Mouse (Mus musculus) forebrain, embryonic 14.5 days (tissue): Measurements from ENCODE around the gene Poll. TPM values are rescaled to one million over a fixed set of nuclear protein-coding genes. Genes with fewer than 3 reads are reported as not detected.

Source experiments
- ATAC-seq: fragments of 200-750 bp; cut with Nextera tagmentation; 2 replicates; pipeline ENCODE4 v1.8.0; 2017; ENCODE audit warnings: mild to moderate bottlenecking, moderate library complexity
- DNase-seq: peaks from one replicate; pipeline ENCODE4 v3.0.0-alpha.2; 2015; ENCODE audit warnings: low spot score
- H3K27ac ChIP-seq: fragments of 300-500 bp; sonication (generic); 2 replicates; pipeline ENCODE4 v1.5.1; 2014; ENCODE audit warnings: low read depth, mild to moderate bottlenecking, control low read depth, low read length, moderate library complexity
- H3K27me3 ChIP-seq: fragments of 300-500 bp; sonication (generic); replicated peaks from 2 replicates; pipeline ENCODE4 v1.6.1; 2014; ENCODE audit warnings: low read length, control low read depth, mixed read lengths; ENCODE audit not compliant: control insufficient read depth, insufficient read depth
- H3K36me3 ChIP-seq: fragments of 300-500 bp; sonication (generic); 2 replicates; pipeline ENCODE4 v1.6.1; 2014; ENCODE audit warnings: low read length, control low read depth; ENCODE audit not compliant: control insufficient read depth, insufficient read depth
- H3K4me1 ChIP-seq: fragments of 300-500 bp; sonication (generic); 2 replicates; pipeline ENCODE4 v1.6.1; 2014; ENCODE audit warnings: antibody characterized with exemption, low read length, control low read depth; ENCODE audit not compliant: control insufficient read depth, insufficient read depth
- H3K4me2 ChIP-seq: fragments of 300-500 bp; sonication (generic); 2 replicates; pipeline ENCODE4 v1.6.1; 2014; ENCODE audit warnings: mild to moderate bottlenecking, control low read depth, low read length
- H3K4me3 ChIP-seq: fragments of 300-500 bp; sonication (generic); 2 replicates; pipeline ENCODE4 v1.5.1; 2014; ENCODE audit warnings: low read depth, low read length, control low read depth
- H3K9ac ChIP-seq: fragments of 300-500 bp; sonication (generic); 2 replicates; pipeline ENCODE4 v1.6.1; 2014; ENCODE audit warnings: mild to moderate bottlenecking, low read length, control low read depth, moderate library complexity
- H3K9me3 ChIP-seq: fragments of 300-500 bp; sonication (generic); replicated peaks from 2 replicates; pipeline ENCODE4 v1.6.1; 2016; ENCODE audit warnings: low read length, control low read depth, mixed read lengths; ENCODE audit not compliant: control insufficient read depth
- WGBS: fragments of 180-500 bp; shearing (Covaris S2); extraction: QIAGEN DNeasy Blood & Tissue Kit; methylation state at CpG from one replicate; pipeline ENCODE4 v1.1.7; 2014; 5-methylcytosine and 5-hydroxymethylcytosine counted together
- polyA plus RNA-seq: library from polyadenylated mRNA; unstranded; fragments of >200 nt; fragmentation: Nextera tagmentation; extraction: Ambion mirVana; gene quantifications from 2 replicates; pipeline ENCODE4 v1.2.1, GENCODE M21; 2014

Gene Poll
- polyA plus RNA-seq, 1 experiment from 2014 or later, result 13.0 TPM

- WGBS, result 21% methylated on average over 6 of the region's 6 CpGs
- H3K27me3 ChIP-seq, result 0 out of 2 replicates have a peak, but pooled peaks cover 5% of the 10 kb centered on the region
- no peaks in the 10 kb centered on the region for H3K4me1 ChIP-seq
- no peaks in the 10 kb centered on the region for H3K9me3 ChIP-seq
- H3K4me3 ChIP-seq, result no peak overlapping the region
- H3K36me3 ChIP-seq, result peaks cover 37% of the 10 kb centered on the region
- ATAC-seq (peak; percentile 63), DNase-seq (peak; percentile 76)
- H3K4me2 ChIP-seq, result no peak overlapping the region
- no peak overlapping the region for H3K27ac ChIP-seq
- no peak overlapping the region for H3K9ac ChIP-seq
These were observed 13.5 kb upstream of the Poll start for GRCm38 (mm10) chr19:45573861-45574267.

DNA sequence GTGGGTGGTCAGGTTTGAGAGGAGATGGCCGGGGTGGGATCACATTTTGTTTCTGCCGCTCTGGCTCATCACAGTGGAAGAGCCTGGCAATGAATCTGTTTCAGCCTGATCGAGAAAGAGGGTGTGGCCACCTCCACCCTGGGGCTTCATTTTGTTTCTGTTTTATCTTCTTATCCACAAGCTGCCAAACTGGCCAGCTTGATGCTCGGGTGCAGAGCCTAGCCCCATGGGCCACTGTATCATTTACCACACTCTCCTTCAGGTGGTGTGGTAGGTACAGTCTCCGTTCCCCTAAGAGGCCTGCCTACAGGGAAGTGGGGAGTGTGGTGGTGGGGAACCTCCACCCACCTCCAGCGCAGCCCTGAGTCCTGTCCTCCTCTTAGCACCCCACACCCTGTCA is 12.7 kb upstream of the Poll start:
- H3K9ac ChIP-seq, result no peak overlapping the region
- no peak overlapping the region for H3K4me3 ChIP-seq
- no peak for DNase-seq
- no peaks in the 10 kb centered on the region for H3K9me3 ChIP-seq
- WGBS, result 80% methylated on average over 6 of the region's 6 CpGs
- 0 out of 2 replicates have a peak, but pooled peaks cover 5% of the 10 kb centered on the region for H3K27me3 ChIP-seq
- H3K36me3 ChIP-seq, result peaks cover 30% of the 10 kb centered on the region
- no peak overlapping the region for H3K4me2 ChIP-seq
- no peak for ATAC-seq
- H3K4me1 ChIP-seq, result no peaks in the 10 kb centered on the region
- no peak overlapping the region for H3K27ac ChIP-seq

GRCm38 (mm10) chr19:45567367-45567766 is 7.0 kb upstream of the Poll start:
- WGBS, result 7% methylated on average over 14 of the region's 14 CpGs
- ATAC-seq (no peak), DNase-seq (no peak)
- no peak overlapping the region for H3K4me2 ChIP-seq
- peaks cover 8% of the 10 kb centered on the region; the same call in 1 of the 2 replicates for H3K36me3 ChIP-seq
- peak overlapping the region; percentile 26 for H3K9ac ChIP-seq
- H3K27ac ChIP-seq, result no peak overlapping the region
- no peaks in the 10 kb centered on the region for H3K9me3 ChIP-seq
- 0 out of 2 replicates have a peak, but pooled peaks cover 7% of the 10 kb centered on the region for H3K4me1 ChIP-seq
- 0 out of 2 replicates have a peak, but pooled peaks cover 5% of the 10 kb centered on the region for H3K27me3 ChIP-seq
- no peak overlapping the region for H3K4me3 ChIP-seq

DNA sequence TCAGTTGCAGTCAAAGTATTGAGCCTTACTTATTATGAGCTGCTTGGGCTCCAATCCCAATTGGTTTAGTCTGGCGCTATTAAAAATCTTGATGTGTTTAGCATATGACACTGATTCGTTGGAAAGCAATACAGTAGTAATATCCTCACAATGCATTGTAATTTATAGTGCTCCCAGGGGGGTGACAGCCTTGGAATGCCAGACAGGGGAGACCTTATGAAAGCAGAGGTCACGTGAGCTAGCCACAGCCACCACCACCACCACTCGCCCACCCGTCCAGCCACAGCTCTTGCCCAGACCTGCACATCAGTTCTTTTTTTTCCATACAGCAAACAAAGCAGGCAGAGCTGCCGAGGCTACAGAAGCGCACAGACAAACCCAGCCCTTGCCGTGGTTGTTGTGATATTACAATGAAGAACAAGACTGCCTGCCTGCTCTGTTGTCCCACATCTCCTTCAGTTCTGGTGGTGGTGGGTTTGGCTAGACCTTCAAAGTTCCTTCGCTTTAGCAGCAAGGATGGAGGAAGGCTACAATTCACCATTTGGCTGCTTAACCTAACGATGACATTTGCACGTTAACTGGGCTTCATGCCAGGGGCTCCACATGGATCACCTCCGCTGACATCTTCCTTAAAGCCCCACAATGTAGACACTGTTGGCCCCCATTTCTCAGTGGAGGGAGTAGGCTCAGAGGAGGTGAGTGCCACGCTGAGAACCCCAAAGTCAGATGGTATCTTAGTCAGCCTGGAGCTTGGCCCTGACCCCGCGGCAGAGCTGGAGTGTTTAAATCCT is 5.8 kb upstream of the Poll start:
- Histone ChIP-seq H3K4me2 (no peak overlapping the region), H3K9me3 (no peaks in the 10 kb centered on the region), H3K9ac (peak overlapping the region; percentile 17; the same call in 1 of the 2 replicates), H3K27me3 (0 out of 2 replicates have a peak, but pooled peaks cover 5% of the 10 kb centered on the region), H3K4me1 (0 out of 2 replicates have a peak, but pooled peaks cover 7% of the 10 kb centered on the region), H3K36me3 (peaks cover 3% of the 10 kb centered on the region; the same call in 1 of the 2 replicates), H3K27ac (no peak overlapping the region), H3K4me3 (no peak overlapping the region)
- 48% methylated on average over 15 of the region's 15 CpGs for WGBS
- no peak for ATAC-seq
- no peak for DNase-seq

- ATAC-seq (no peak), DNase-seq (no peak)
- H3K4me3 ChIP-seq, result no peak overlapping the region
- no peaks in the 10 kb centered on the region for H3K9me3 ChIP-seq
- no peak overlapping the region for H3K4me2 ChIP-seq
- no peaks in the 10 kb centered on the region for H3K27me3 ChIP-seq
- peaks cover 33% of the 10 kb centered on the region for H3K36me3 ChIP-seq
- H3K9ac ChIP-seq, result no peak overlapping the region
- no peak overlapping the region for H3K27ac ChIP-seq
- WGBS, result 93% methylated on average over 11 of the region's 11 CpGs
- H3K4me1 ChIP-seq, result no peaks in the 10 kb centered on the region
These were observed 6.2 kb downstream of the Poll start for GRCm38 (mm10) chr19:45554136-45554535.

DNA sequence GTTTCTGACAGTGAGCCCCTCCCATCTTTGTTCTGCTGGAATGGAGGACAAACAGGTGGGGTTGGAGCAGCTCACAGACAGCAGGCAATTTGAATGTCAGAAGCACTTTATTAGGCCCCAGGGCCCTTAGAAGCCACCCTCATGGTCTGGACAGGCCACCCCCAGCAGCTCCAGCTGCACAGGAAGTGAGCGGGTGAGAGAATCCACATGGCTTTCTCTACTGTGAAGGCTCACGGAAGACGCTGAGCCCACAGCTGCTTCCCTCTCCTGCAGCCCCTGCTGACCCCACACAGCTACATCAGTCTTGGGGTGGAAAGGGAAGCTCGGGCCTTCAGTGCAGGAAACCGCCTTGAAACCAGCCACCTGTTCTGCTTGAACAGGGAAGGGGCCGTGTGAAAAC is 8.1 kb downstream of the Poll start:
- 85% methylated on average over 6 of the region's 6 CpGs for WGBS
- DNase-seq (no peak), ATAC-seq (no peak)
- Histone ChIP-seq H3K36me3 (peaks cover 25% of the 10 kb centered on the region), H3K4me1 (no peaks in the 10 kb centered on the region), H3K4me3 (no peak overlapping the region), H3K9ac (no peak overlapping the region), H3K27me3 (0 out of 2 replicates have a peak, but pooled peaks cover 3% of the 10 kb centered on the region), H3K9me3 (no peaks in the 10 kb centered on the region), H3K27ac (no peak overlapping the region), H3K4me2 (no peak overlapping the region)

DNA sequence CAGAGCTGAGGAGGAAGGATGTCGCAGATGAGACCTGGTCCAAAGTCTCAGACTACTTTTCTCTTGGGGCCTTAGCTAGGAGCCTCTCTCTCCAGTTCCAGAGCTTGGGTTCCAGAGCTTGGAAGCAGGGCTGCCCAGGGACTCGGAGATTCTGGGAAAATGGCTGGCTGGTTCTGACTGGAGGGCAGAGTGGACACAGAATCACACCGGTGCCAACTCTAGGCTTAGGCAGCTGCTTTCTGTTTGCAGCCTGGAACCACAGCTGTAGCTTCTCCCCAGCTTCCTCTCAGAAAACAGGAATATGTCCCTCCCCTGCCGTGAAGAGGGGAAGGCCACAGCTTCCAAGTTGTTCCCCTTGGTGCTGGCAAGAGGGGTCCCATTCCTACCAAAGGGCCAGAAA is 10.4 kb downstream of the Poll start:
- Histone ChIP-seq H3K9me3 (no peaks in the 10 kb centered on the region), H3K4me1 (no peaks in the 10 kb centered on the region), H3K27me3 (peaks cover 6% of the 10 kb centered on the region; the same call in 1 of the 2 replicates), H3K4me2 (no peak overlapping the region), H3K9ac (no peak overlapping the region), H3K4me3 (no peak overlapping the region), H3K36me3 (peaks cover 17% of the 10 kb centered on the region), H3K27ac (no peak overlapping the region)
- no peak for DNase-seq
- 90% methylated on average over 4 of the region's 4 CpGs for WGBS
- ATAC-seq, result no peak

DNA sequence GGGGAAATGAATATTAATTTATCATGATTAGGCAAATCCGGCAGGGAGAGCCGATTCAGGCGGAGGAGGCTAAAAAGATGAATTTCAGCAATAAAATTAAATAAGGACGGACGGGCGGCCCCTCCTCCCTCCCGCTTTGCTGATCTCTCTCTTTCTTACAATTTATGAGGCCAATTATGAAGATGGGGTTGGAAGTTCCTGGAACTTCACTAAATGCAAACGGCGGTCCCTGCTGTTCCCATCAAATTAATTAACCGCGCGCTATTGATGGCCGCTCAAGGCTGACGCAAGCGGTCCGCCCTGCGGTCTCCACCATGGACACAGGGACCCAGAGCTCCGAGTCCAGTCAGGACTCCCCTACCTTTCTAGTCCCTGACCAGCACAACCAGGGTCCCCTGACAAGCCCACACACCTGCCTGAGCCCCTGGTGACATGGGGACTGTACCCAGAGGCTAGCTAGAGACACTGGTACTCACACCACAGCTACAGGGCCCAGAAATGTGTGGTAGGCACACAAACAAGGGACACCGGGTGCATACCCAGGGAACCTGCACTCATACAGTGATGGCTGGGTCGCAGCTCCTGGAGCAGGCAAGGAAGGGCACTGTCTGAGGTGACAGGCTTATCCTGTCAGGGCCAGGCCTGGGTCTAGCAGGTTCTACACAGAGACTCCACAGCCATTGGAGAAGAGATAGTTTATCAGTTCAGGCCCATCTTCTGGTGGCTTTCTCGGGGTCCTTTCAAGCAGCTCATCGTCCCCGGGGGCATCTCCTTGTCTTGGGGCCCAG is 11.0 kb downstream of the Poll start:
- DNase-seq (no peak), ATAC-seq (no peak)
- Histone ChIP-seq H3K27me3 (peaks cover 6% of the 10 kb centered on the region; the same call in 1 of the 2 replicates), H3K4me2 (no peak overlapping the region), H3K36me3 (peaks cover 11% of the 10 kb centered on the region), H3K4me1 (no peaks in the 10 kb centered on the region), H3K4me3 (no peak overlapping the region), H3K9me3 (no peaks in the 10 kb centered on the region), H3K27ac (no peak overlapping the region), H3K9ac (no peak overlapping the region)
- 56% methylated on average over 23 of the region's 23 CpGs for WGBS
